Mouse (Mus musculus) myocyte (in vitro differentiated cells): ENCODE measurements at regions not wholly inside any gene's neighbourhood (a gene's known extent, or its start where the extent isn't known, plus 50 kb on each side); places are given as distances from the start of the nearest gene placed in this dataset.

Experiments
- H3K27me3 ChIP-seq: one replicate; pipeline ENCODE4 v1.6.1; 2011; ENCODE audit not compliant: control insufficient read depth, insufficient read depth, insufficient read length
- H3K36me3 ChIP-seq: one replicate; pipeline ENCODE4 v1.6.1; 2011; ENCODE audit not compliant: control insufficient read depth, insufficient read depth
- H3K4me2 ChIP-seq: one replicate; pipeline ENCODE4 v1.6.1; 2011; ENCODE audit warnings: low read depth, control low read depth
- H3K4me3 ChIP-seq: one replicate; pipeline ENCODE4 v1.5.1; 2011; ENCODE audit warnings: mild to moderate bottlenecking, control low read depth, moderate library complexity
- H3K79me2 ChIP-seq: one replicate; pipeline ENCODE4 v1.6.1; 2011; ENCODE audit not compliant: control insufficient read depth, insufficient read depth
- H3ac ChIP-seq: one replicate; pipeline ENCODE4 v1.6.1; 2011; ENCODE audit not compliant: control insufficient read depth, insufficient read length
- CEBPB ChIP-seq: IDR thresholded peaks from 2 replicates; pipeline ENCODE4 v1.6.1; 2011; ENCODE audit warnings: mild to moderate bottlenecking, moderate library complexity; ENCODE audit not compliant: poor library complexity, insufficient read depth, severe bottlenecking
- E2F4 ChIP-seq: IDR thresholded peaks from one replicate; pipeline ENCODE4 v1.6.1; 2011; ENCODE audit warnings: mild to moderate bottlenecking, control low read depth, moderate library complexity; ENCODE audit not compliant: insufficient read depth
- MAX ChIP-seq: IDR thresholded peaks from one replicate; pipeline ENCODE4 v1.6.1; 2011; ENCODE audit warnings: low read depth, mild to moderate bottlenecking, control low read depth
- MYOD1 ChIP-seq, 3 experiments: IDR thresholded peaks; one replicate each; pipeline ENCODE4 v1.6.1; 2011; ENCODE audit warnings: control low read depth in 2 of 3, low read depth in 2 of 3, mild to moderate bottlenecking in 2 of 3, moderate library complexity in 1 of 3; ENCODE audit not compliant: insufficient read length in 2 of 3, control insufficient read depth in 1 of 3
- MYOG ChIP-seq, 3 experiments: IDR thresholded peaks; one replicate each; pipeline ENCODE4 v1.6.1; 2011; ENCODE audit warnings: control low read depth in 2 of 3, low read depth in 2 of 3, mild to moderate bottlenecking in 2 of 3; ENCODE audit not compliant: insufficient read length in 2 of 3, control insufficient read depth in 1 of 3, insufficient read depth in 1 of 3
- POLR2A ChIP-seq: IDR thresholded peaks from one replicate; pipeline ENCODE4 v1.6.1; 2011; ENCODE audit warnings: low read depth, mild to moderate bottlenecking, control low read depth, moderate library complexity; ENCODE audit not compliant: insufficient read length
- POLR2AphosphoS2 ChIP-seq: IDR thresholded peaks from one replicate; pipeline ENCODE4 v1.6.1; 2011; ENCODE audit warnings: low read depth, control low read depth; ENCODE audit not compliant: insufficient read length
- REST ChIP-seq: IDR thresholded peaks from one replicate; pipeline ENCODE4 v1.6.1; 2011; ENCODE audit warnings: mild to moderate bottlenecking, control low read depth, moderate library complexity; ENCODE audit not compliant: insufficient read depth, insufficient read length
- SRF ChIP-seq: IDR thresholded peaks from one replicate; pipeline ENCODE4 v1.6.1; 2011; ENCODE audit warnings: low read depth; ENCODE audit not compliant: control insufficient read depth, insufficient read length
- TCF12 ChIP-seq: IDR thresholded peaks from one replicate; pipeline ENCODE4 v1.6.1; 2011; ENCODE audit warnings: mild to moderate bottlenecking, control low read depth; ENCODE audit not compliant: poor library complexity, insufficient read depth, severe bottlenecking
- TCF3 ChIP-seq: IDR thresholded peaks from one replicate; pipeline ENCODE4 v1.6.1; 2011; ENCODE audit warnings: low read depth, control low read depth; ENCODE audit not compliant: insufficient read length
- USF1 ChIP-seq: IDR thresholded peaks from one replicate; pipeline ENCODE4 v1.6.1; 2011; ENCODE audit warnings: low read depth, mild to moderate bottlenecking, control low read depth, moderate library complexity

DNA sequence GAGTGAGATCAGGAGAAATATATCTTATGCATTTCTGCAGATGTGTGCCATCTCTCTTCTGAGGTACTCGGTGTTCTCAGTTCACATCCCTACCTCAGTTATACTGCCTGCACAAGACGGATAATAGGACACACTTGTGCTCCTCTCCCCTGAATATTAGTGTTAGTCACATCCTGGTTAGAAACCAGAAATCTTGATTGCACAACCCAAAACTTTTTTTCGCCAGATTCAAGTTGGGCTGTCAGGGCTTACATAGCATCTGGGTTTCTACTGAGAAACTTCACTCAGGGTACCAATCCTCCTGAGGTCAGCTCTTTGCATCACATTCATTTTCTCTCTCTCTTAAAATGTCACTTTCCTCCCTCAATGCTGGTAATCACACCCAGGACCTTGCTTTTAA lies 69.8 kb upstream of the Sstr4 start:
- Histone ChIP-seq H3K4me3 (no peak overlapping the region), H3K27me3 (no peaks in the 10 kb centered on the region), H3K4me2 (no peak overlapping the region)

DNA sequence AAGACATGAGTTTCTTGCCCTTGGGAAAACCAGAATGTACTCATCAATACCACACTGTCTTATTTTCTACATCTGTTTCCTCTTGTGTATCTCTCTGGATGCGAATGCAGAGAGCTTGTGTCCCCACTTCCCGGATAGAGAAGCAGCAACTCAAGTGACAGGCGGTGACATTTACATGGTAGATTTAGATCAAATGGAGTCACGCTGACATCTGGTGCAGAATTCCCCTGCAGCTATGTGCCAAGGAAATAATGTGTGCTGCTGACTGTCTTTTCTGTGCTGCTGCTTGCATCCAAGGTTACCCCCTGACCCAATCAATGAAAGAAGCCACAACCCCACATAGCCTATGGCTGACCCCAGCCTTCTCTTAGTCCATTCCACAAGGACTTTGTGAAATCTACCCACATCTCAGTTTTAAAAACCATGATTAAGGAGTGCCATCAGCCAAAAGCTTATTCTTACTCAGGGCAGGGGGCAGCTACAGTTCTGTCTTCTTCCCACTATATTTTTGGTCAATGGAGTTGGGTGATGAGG lies 69.2 kb upstream of the Sstr4 start:
- no peaks in the 10 kb centered on the region for H3K36me3 ChIP-seq
- TF ChIP-seq REST: no peak
- no peak for TF ChIP-seq TCF12
- TF ChIP-seq MYOD1 (IDR thresholded peaks at IDR 0.05; ENCODE audit: control insufficient read depth in 1 of 3, insufficient read length in 2 of 3, low read depth in 2 of 3): no peak
- TF ChIP-seq POLR2A: no peak
- TF ChIP-seq POLR2AphosphoS2: no peak
- TF ChIP-seq TCF3: no peak
- TF ChIP-seq MYOG (IDR thresholded peaks at IDR 0.05; ENCODE audit: control insufficient read depth in 1 of 3, insufficient read depth in 1 of 3, insufficient read length in 2 of 3, low read depth in 2 of 3): no peak
- TF ChIP-seq SRF: no peak
- TF ChIP-seq MAX: no peak

More for the DNA sequence above, 69.8 kb upstream of the Sstr4 start:
- Histone ChIP-seq H3ac (no peak overlapping the region), H3K79me2 (no peaks in the 10 kb centered on the region), H3K36me3 (no peaks in the 10 kb centered on the region)
- TF ChIP-seq TCF12 (no peak), CEBPB (peak; percentile 63; the same call in 1 of the 2 replicates), MYOG (IDR thresholded peaks at IDR 0.05; ENCODE audit: control insufficient read depth in 1 of 3, insufficient read depth in 1 of 3, insufficient read length in 2 of 3, low read depth in 2 of 3) (no peak)

DNA sequence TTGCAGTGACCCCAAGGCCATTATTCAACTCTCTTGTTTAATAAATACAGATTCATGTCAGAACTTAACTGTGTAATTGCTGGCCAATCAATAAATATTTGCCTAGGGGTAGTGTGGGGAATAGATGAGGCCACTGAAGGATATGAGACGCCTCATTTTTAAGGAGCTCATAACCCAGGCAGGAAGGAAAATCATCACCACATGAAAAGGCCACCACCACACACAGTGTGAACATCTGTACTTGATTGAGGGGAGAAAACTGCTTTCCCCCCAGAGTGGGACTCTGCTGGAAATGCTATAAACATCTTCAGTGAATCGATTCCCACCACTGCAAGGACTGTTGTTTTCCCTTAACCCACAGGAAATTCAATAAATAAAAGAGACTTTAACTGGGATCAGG lies 68.7 kb upstream of the Sstr4 start:
- H3ac ChIP-seq: no peak overlapping the region
- no peaks in the 10 kb centered on the region for H3K27me3 ChIP-seq
- H3K36me3 ChIP-seq: no peaks in the 10 kb centered on the region
- no peak overlapping the region for H3K4me2 ChIP-seq
- no peak overlapping the region for H3K4me3 ChIP-seq
- H3K79me2 ChIP-seq: no peaks in the 10 kb centered on the region
- no peak for TF ChIP-seq MYOG (IDR thresholded peaks at IDR 0.05; ENCODE audit: control insufficient read depth in 1 of 3, insufficient read depth in 1 of 3, insufficient read length in 2 of 3, low read depth in 2 of 3)
- no peak for TF ChIP-seq POLR2A
- TF ChIP-seq MAX: no peak
- no peak for TF ChIP-seq TCF12
- TF ChIP-seq POLR2AphosphoS2: no peak
- TF ChIP-seq SRF: no peak
- no peak for TF ChIP-seq USF1
- no peak for TF ChIP-seq E2F4
- no peak for TF ChIP-seq REST
- no peak for TF ChIP-seq MYOD1 (IDR thresholded peaks at IDR 0.05; ENCODE audit: control insufficient read depth in 1 of 3, insufficient read length in 2 of 3, low read depth in 2 of 3)
- no peak for TF ChIP-seq CEBPB
- no peak for TF ChIP-seq TCF3

More for the DNA sequence above, 69.2 kb upstream of the Sstr4 start:
- Histone ChIP-seq H3K4me3 (no peak overlapping the region), H3K79me2 (no peaks in the 10 kb centered on the region), H3K27me3 (no peaks in the 10 kb centered on the region), H3K4me2 (no peak overlapping the region), H3ac (no peak overlapping the region)

DNA sequence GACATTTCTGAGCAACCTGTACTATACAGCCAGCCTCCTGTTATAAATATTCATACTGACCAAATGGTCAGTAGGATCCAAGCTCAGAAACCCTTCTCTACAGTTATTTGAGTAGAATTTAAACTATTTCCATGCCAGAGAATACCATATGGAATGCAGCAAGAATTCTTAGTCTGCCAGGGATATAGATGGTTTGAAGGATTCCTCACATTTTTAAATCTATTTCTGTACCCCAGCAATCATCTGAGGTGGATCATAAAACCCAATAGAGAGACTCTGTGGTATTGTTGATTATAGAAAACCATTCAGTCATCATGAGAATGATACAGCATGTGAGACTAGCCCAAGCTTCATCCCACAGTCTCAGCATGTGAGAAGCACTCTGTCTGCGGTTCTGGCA lies 67.6 kb upstream of the Sstr4 start:
- no peak overlapping the region for H3K4me3 ChIP-seq
- H3K36me3 ChIP-seq: no peaks in the 10 kb centered on the region
- H3K27me3 ChIP-seq: no peaks in the 10 kb centered on the region
- H3K79me2 ChIP-seq: no peaks in the 10 kb centered on the region
- H3K4me2 ChIP-seq: no peak overlapping the region
- no peak overlapping the region for H3ac ChIP-seq
- TF ChIP-seq MYOG (IDR thresholded peaks at IDR 0.05; ENCODE audit: control insufficient read depth in 1 of 3, insufficient read depth in 1 of 3, insufficient read length in 2 of 3, low read depth in 2 of 3): no peak
- TF ChIP-seq REST: no peak
- TF ChIP-seq CEBPB: no peak
- no peak for TF ChIP-seq POLR2AphosphoS2
- TF ChIP-seq E2F4: no peak
- no peak for TF ChIP-seq POLR2A
- no peak for TF ChIP-seq MYOD1 (IDR thresholded peaks at IDR 0.05; ENCODE audit: control insufficient read depth in 1 of 3, insufficient read length in 2 of 3, low read depth in 2 of 3)

DNA sequence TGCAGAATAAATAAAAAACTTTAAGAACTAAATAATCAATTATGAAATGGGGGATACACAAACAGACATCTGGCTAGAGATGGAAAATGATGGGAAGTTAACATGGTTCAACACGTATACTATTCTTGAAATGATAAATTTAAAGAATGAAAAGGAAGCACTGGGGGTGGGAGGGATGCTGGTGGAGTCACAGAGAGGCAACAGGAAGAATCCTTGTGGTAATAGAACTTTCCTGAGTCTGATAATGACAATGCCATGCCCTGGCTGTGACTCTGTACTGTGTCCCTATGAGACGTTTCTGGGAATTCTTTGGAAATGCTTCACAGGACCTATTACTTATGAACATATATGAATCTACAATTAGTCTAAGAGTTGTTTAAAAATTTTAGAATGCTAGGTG lies 64.8 kb upstream of the Sstr4 start:
- no peaks in the 10 kb centered on the region for H3K27me3 ChIP-seq
- H3K4me3 ChIP-seq: no peak overlapping the region
- no peaks in the 10 kb centered on the region for H3K36me3 ChIP-seq
- H3K4me2 ChIP-seq: no peak overlapping the region
- no peak for TF ChIP-seq CEBPB
- TF ChIP-seq MAX: no peak
- no peak for TF ChIP-seq REST
- TF ChIP-seq E2F4: no peak
- no peak for TF ChIP-seq TCF3
- no peak for TF ChIP-seq MYOG (IDR thresholded peaks at IDR 0.05; ENCODE audit: control insufficient read depth in 1 of 3, insufficient read depth in 1 of 3, insufficient read length in 2 of 3, low read depth in 2 of 3)
- no peak for TF ChIP-seq SRF
- no peak for TF ChIP-seq POLR2AphosphoS2
- TF ChIP-seq USF1: no peak
- no peak for TF ChIP-seq MYOD1 (IDR thresholded peaks at IDR 0.05; ENCODE audit: control insufficient read depth in 1 of 3, insufficient read length in 2 of 3, low read depth in 2 of 3)
- TF ChIP-seq POLR2A: no peak
- no peak for TF ChIP-seq TCF12
- no peak overlapping the region for H3ac ChIP-seq
- H3K79me2 ChIP-seq: no peaks in the 10 kb centered on the region
